Mouse (Mus musculus) cerebellum, adult 2 months (tissue): Measurements from ENCODE around the gene Stc2.

Source experiments
- CTCF ChIP-seq: fragments of 200-500 bp; IDR thresholded peaks from 2 replicates; pipeline ENCODE4 v1.5.1; 2011; ENCODE audit warnings: low read depth, mild to moderate bottlenecking, control low read depth, low read length, moderate library complexity, borderline replicate concordance; ENCODE audit not compliant: insufficient read depth
- POLR2A ChIP-seq: fragments of 200-500 bp; IDR thresholded peaks from 2 replicates; pipeline ENCODE4 v1.6.1; 2011; ENCODE audit warnings: low read length, control low read depth, borderline replicate concordance; ENCODE audit not compliant: insufficient read depth

GRCm38 (mm10) chr11:31359283-31359902, 10.5 kb downstream of the Stc2 start:
- TF ChIP-seq CTCF, result no peak
- TF ChIP-seq POLR2A, result no peak
